Mouse (Mus musculus) myocyte (in vitro differentiated cells): ENCODE data around the gene Prkcb. TPM values are rescaled to one million over a fixed set of nuclear protein-coding genes. Genes with fewer than 3 reads are reported as not detected.

Experiments used
- H3K27me3 ChIP-seq: one replicate; pipeline ENCODE4 v1.6.1; 2011; ENCODE audit not compliant: control insufficient read depth, insufficient read depth, insufficient read length
- H3K36me3 ChIP-seq: one replicate; pipeline ENCODE4 v1.6.1; 2011; ENCODE audit not compliant: control insufficient read depth, insufficient read depth
- H3K4me2 ChIP-seq: one replicate; pipeline ENCODE4 v1.6.1; 2011; ENCODE audit warnings: low read depth, control low read depth
- H3K4me3 ChIP-seq: one replicate; pipeline ENCODE4 v1.5.1; 2011; ENCODE audit warnings: mild to moderate bottlenecking, control low read depth, moderate library complexity
- H3K79me2 ChIP-seq: one replicate; pipeline ENCODE4 v1.6.1; 2011; ENCODE audit not compliant: control insufficient read depth, insufficient read depth
- H3ac ChIP-seq: one replicate; pipeline ENCODE4 v1.6.1; 2011; ENCODE audit not compliant: control insufficient read depth, insufficient read length
- CEBPB ChIP-seq: IDR thresholded peaks from 2 replicates; pipeline ENCODE4 v1.6.1; 2011; ENCODE audit warnings: mild to moderate bottlenecking, moderate library complexity; ENCODE audit not compliant: poor library complexity, insufficient read depth, severe bottlenecking
- E2F4 ChIP-seq: IDR thresholded peaks from one replicate; pipeline ENCODE4 v1.6.1; 2011; ENCODE audit warnings: mild to moderate bottlenecking, control low read depth, moderate library complexity; ENCODE audit not compliant: insufficient read depth
- MAX ChIP-seq: IDR thresholded peaks from one replicate; pipeline ENCODE4 v1.6.1; 2011; ENCODE audit warnings: low read depth, mild to moderate bottlenecking, control low read depth
- MYOD1 ChIP-seq, 3 experiments: IDR thresholded peaks; one replicate each; pipeline ENCODE4 v1.6.1; 2011; ENCODE audit warnings: control low read depth in 2 of 3, low read depth in 2 of 3, mild to moderate bottlenecking in 2 of 3, moderate library complexity in 1 of 3; ENCODE audit not compliant: insufficient read length in 2 of 3, control insufficient read depth in 1 of 3
- MYOG ChIP-seq, 3 experiments: IDR thresholded peaks; one replicate each; pipeline ENCODE4 v1.6.1; 2011; ENCODE audit warnings: control low read depth in 2 of 3, low read depth in 2 of 3, mild to moderate bottlenecking in 2 of 3; ENCODE audit not compliant: insufficient read length in 2 of 3, control insufficient read depth in 1 of 3, insufficient read depth in 1 of 3
- POLR2A ChIP-seq: IDR thresholded peaks from one replicate; pipeline ENCODE4 v1.6.1; 2011; ENCODE audit warnings: low read depth, mild to moderate bottlenecking, control low read depth, moderate library complexity; ENCODE audit not compliant: insufficient read length
- POLR2AphosphoS2 ChIP-seq: IDR thresholded peaks from one replicate; pipeline ENCODE4 v1.6.1; 2011; ENCODE audit warnings: low read depth, control low read depth; ENCODE audit not compliant: insufficient read length
- REST ChIP-seq: IDR thresholded peaks from one replicate; pipeline ENCODE4 v1.6.1; 2011; ENCODE audit warnings: mild to moderate bottlenecking, control low read depth, moderate library complexity; ENCODE audit not compliant: insufficient read depth, insufficient read length
- SRF ChIP-seq: IDR thresholded peaks from one replicate; pipeline ENCODE4 v1.6.1; 2011; ENCODE audit warnings: low read depth; ENCODE audit not compliant: control insufficient read depth, insufficient read length
- TCF12 ChIP-seq: IDR thresholded peaks from one replicate; pipeline ENCODE4 v1.6.1; 2011; ENCODE audit warnings: mild to moderate bottlenecking, control low read depth; ENCODE audit not compliant: poor library complexity, insufficient read depth, severe bottlenecking
- TCF3 ChIP-seq: IDR thresholded peaks from one replicate; pipeline ENCODE4 v1.6.1; 2011; ENCODE audit warnings: low read depth, control low read depth; ENCODE audit not compliant: insufficient read length
- USF1 ChIP-seq: IDR thresholded peaks from one replicate; pipeline ENCODE4 v1.6.1; 2011; ENCODE audit warnings: low read depth, mild to moderate bottlenecking, control low read depth, moderate library complexity
- polyA plus RNA-seq: library from polyadenylated mRNA; unstranded; fragments of >200 nt; fragmentation: generic; extraction: Trizol; gene quantifications from one replicate; pipeline ENCODE4 v1.2.1, GENCODE M21; 2012; ENCODE audit warnings: missing spikeins

The Prkcb gene
- polyA plus RNA-seq, 1 experiment = 2.2 TPM

DNA sequence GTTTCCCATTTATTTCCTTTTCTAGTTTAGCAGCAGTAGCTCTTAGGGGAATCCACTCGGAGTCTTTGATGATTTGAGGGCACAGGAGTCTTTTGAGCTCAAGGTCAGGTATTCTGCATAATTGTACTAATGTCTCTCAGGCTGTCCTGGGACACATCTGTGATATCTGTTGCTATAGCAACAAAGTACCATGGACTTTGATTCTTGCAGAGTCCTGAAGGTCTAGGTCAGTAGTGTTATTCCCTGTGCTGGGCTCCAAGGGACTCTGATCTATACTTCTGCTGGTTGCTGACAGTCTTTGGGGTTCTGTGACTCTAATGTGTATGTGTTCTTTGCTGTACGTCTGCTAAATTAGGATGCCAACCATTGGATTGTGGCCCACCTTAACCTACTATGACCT lies 171.5 kb downstream of the Prkcb start:
- no peaks in the 10 kb centered on the region for H3K79me2 ChIP-seq
- H3K4me3 ChIP-seq = no peak overlapping the region
- H3K27me3 ChIP-seq = no peaks in the 10 kb centered on the region
- H3K4me2 ChIP-seq = no peak overlapping the region
- H3ac ChIP-seq = no peak overlapping the region
- no peak for TF ChIP-seq SRF
- TF ChIP-seq MAX = no peak
- TF ChIP-seq TCF12 = no peak
- TF ChIP-seq USF1 = no peak
- TF ChIP-seq POLR2A = no peak
- TF ChIP-seq TCF3 = no peak
- TF ChIP-seq MYOD1 (IDR thresholded peaks at IDR 0.05; ENCODE audit: control insufficient read depth in 1 of 3, insufficient read length in 2 of 3, low read depth in 2 of 3) = no peak
- TF ChIP-seq REST = no peak
- TF ChIP-seq MYOG (IDR thresholded peaks at IDR 0.05; ENCODE audit: control insufficient read depth in 1 of 3, insufficient read depth in 1 of 3, insufficient read length in 2 of 3, low read depth in 2 of 3) = no peak
- TF ChIP-seq POLR2AphosphoS2 = no peak
- no peak for TF ChIP-seq E2F4
- no peak for TF ChIP-seq CEBPB
- no peaks in the 10 kb centered on the region for H3K36me3 ChIP-seq

DNA sequence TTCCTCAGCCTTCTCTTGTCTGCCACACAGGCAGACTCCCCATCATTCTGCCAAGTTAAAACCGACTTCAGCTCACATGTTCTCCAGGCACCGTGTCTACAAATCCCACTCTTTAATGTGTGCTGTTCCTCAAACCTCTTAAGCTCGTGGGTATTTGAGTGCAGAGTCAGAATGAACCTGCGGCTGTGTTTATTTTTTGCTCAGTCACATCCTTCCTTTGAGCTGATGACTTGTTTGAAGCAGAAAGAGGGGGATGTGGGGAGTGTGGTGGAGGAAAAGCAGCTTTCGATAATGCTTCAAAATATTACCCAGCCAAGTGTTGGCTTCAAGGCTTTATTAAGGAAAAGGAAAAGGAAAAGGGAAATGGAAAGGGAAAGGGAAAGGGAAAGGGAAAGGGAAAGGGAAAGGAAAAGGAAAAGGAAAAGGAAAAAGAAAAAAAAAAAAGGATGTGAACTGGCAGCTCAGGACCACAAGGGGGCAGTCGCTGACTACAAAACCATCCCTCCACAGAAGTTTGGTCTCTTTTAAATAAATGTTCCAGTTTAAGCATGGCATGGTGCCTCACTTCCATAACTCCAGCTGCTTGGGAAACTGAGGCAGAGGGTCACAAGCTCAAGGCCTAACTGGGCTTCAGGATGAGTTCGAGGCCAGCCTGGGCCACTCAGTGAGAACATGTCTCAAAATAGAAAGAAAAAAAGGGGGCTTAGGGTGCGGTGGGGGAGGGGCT lies 177.4 kb downstream of the Prkcb start:
- H3K79me2 ChIP-seq = no peaks in the 10 kb centered on the region
- no peaks in the 10 kb centered on the region for H3K36me3 ChIP-seq
- no peak overlapping the region for H3ac ChIP-seq
- H3K27me3 ChIP-seq = no peaks in the 10 kb centered on the region
- H3K4me2 ChIP-seq = no peak overlapping the region
- TF ChIP-seq POLR2A (no peak), MAX (no peak), POLR2AphosphoS2 (no peak), CEBPB (no peak), TCF3 (no peak), REST (no peak), SRF (no peak), E2F4 (no peak), TCF12 (no peak), USF1 (no peak), MYOG (IDR thresholded peaks at IDR 0.05; ENCODE audit: control insufficient read depth in 1 of 3, insufficient read depth in 1 of 3, insufficient read length in 2 of 3, low read depth in 2 of 3) (no peak), MYOD1 (IDR thresholded peaks at IDR 0.05; ENCODE audit: control insufficient read depth in 1 of 3, insufficient read length in 2 of 3, low read depth in 2 of 3) (no peak)
- no peak overlapping the region for H3K4me3 ChIP-seq

DNA sequence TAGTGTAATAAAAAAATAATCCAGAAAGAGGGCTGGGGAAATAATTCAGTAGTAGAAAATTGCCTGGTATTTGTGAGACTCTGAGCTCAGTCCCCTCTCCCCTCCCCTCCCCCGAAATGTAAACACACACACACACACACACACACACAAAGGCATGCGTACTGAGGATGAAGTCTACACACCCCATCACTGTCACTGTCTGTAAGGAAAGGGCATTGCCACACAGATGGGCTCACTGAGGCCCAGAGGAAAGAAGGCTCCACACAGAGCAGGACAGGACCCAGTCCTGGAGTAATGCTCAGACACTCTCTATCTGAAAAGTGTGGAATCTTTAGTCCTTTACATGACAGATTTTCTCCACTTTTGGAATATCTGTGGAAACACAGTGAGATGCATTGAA lies 178.2 kb downstream of the Prkcb start:
- no peak overlapping the region for H3ac ChIP-seq
- no peaks in the 10 kb centered on the region for H3K27me3 ChIP-seq
- H3K79me2 ChIP-seq = no peaks in the 10 kb centered on the region
- TF ChIP-seq MYOG (IDR thresholded peaks at IDR 0.05; ENCODE audit: control insufficient read depth in 1 of 3, insufficient read depth in 1 of 3, insufficient read length in 2 of 3, low read depth in 2 of 3) = no peak
- no peak for TF ChIP-seq REST
- no peak for TF ChIP-seq SRF
- no peak for TF ChIP-seq USF1
- no peak for TF ChIP-seq POLR2A
- TF ChIP-seq E2F4 = no peak
- TF ChIP-seq CEBPB = no peak
- H3K36me3 ChIP-seq = no peaks in the 10 kb centered on the region
- no peak overlapping the region for H3K4me2 ChIP-seq
- no peak overlapping the region for H3K4me3 ChIP-seq

DNA sequence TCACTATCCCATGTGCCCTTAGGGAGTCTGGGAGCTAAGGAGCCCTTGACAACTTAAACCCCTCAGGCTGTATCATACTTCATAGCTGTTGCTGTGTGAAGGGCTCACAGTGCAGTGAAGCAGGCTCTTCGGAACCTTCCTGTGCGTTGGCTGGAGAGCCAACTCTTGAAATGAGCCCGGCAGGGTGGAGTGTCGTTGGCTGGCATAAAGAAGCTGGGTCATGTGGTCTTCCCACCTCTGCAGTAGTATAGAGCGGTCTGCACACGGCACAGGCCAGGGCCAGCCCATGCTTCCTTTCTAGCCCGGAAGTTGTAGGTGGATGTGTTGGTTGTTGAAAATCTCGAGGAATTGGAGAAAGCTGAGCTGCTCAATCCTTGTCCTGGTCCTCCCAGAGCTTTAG lies 179.3 kb downstream of the Prkcb start:
- Histone ChIP-seq H3K79me2 (no peaks in the 10 kb centered on the region), H3K4me3 (no peak overlapping the region)
- no peak for TF ChIP-seq POLR2A
- no peak for TF ChIP-seq E2F4
- no peak for TF ChIP-seq TCF12
- no peak for TF ChIP-seq SRF
- TF ChIP-seq USF1 = no peak
- TF ChIP-seq REST = no peak
- no peak for TF ChIP-seq MYOG (IDR thresholded peaks at IDR 0.05; ENCODE audit: control insufficient read depth in 1 of 3, insufficient read depth in 1 of 3, insufficient read length in 2 of 3, low read depth in 2 of 3)
- TF ChIP-seq MAX = no peak
- no peak for TF ChIP-seq TCF3
- TF ChIP-seq CEBPB = no peak
- no peak for TF ChIP-seq MYOD1 (IDR thresholded peaks at IDR 0.05; ENCODE audit: control insufficient read depth in 1 of 3, insufficient read length in 2 of 3, low read depth in 2 of 3)
- no peak for TF ChIP-seq POLR2AphosphoS2

More for the DNA sequence above, 179.3 kb downstream of the Prkcb start:
- H3K36me3 ChIP-seq = no peaks in the 10 kb centered on the region
- H3K4me2 ChIP-seq = no peak overlapping the region
- H3K27me3 ChIP-seq = no peaks in the 10 kb centered on the region
- no peak overlapping the region for H3ac ChIP-seq
